Mouse (Mus musculus) stomach, embryonic 14.5 days (tissue): ENCODE results near the gene Kcnq1. TPM values are rescaled to one million over a fixed set of nuclear protein-coding genes. Genes with fewer than 3 reads are reported as not detected.

ENCODE experiments used
- ATAC-seq: fragments of 200-750 bp; cut with Nextera tagmentation; 2 replicates; pipeline ENCODE4 v1.8.0; 2017; ENCODE audit warnings: low read depth, moderate TSS enrichment; ENCODE audit not compliant: insufficient number of reproducible peaks, insufficient read depth, low FRiP score
- H3K27ac ChIP-seq: fragments of 300-500 bp; sonication (generic); 2 replicates; pipeline ENCODE4 v1.5.1; 2014; ENCODE audit warnings: mild to moderate bottlenecking, low read length, moderate library complexity, mixed read lengths
- H3K27me3 ChIP-seq: fragments of 300-500 bp; sonication (generic); 2 replicates; pipeline ENCODE4 v1.6.1; 2014; ENCODE audit warnings: low read length, control low read depth, mixed read lengths; ENCODE audit not compliant: control insufficient read depth, insufficient read depth
- H3K36me3 ChIP-seq: fragments of 300-500 bp; sonication (generic); 2 replicates; pipeline ENCODE4 v1.6.1; 2014; ENCODE audit warnings: mild to moderate bottlenecking, control low read depth, low read length, moderate library complexity, mixed read lengths; ENCODE audit not compliant: control insufficient read depth, insufficient read depth
- H3K4me1 ChIP-seq: fragments of 300-500 bp; sonication (generic); 2 replicates; pipeline ENCODE4 v1.6.1; 2014; ENCODE audit warnings: low read length, control low read depth, mixed read lengths; ENCODE audit not compliant: control insufficient read depth, insufficient read depth
- H3K4me2 ChIP-seq: fragments of 300-500 bp; sonication (generic); replicated peaks from 2 replicates; pipeline ENCODE4 v1.6.1; 2014; ENCODE audit warnings: low read depth, low read length, control low read depth
- H3K4me3 ChIP-seq: fragments of 300-500 bp; sonication (generic); 2 replicates; pipeline ENCODE4 v1.5.1; 2014; ENCODE audit warnings: low read depth, low read length, control low read depth
- H3K9ac ChIP-seq: fragments of 300-500 bp; sonication (generic); replicated peaks from 2 replicates; pipeline ENCODE4 v1.6.1; 2014; ENCODE audit warnings: low read depth, mild to moderate bottlenecking, control low read depth, low read length, moderate library complexity, mixed read lengths
- H3K9me3 ChIP-seq: fragments of 300-500 bp; sonication (generic); 2 replicates; pipeline ENCODE4 v1.6.1; 2016; ENCODE audit warnings: low read depth, low read length, control low read depth; ENCODE audit not compliant: control insufficient read depth
- WGBS: fragments of 180-500 bp; shearing (Covaris S2); extraction: QIAGEN DNeasy Blood & Tissue Kit; methylation state at CpG from one replicate; pipeline ENCODE4 v1.1.7; 2014; 5-methylcytosine and 5-hydroxymethylcytosine counted together
- polyA plus RNA-seq: library from polyadenylated mRNA; unstranded; fragments of >200 nt; fragmentation: Nextera tagmentation; extraction: Ambion mirVana; gene quantifications from 2 replicates; pipeline ENCODE4 v1.2.1, GENCODE M21; 2014

The Kcnq1 gene
- 4.2 and 6.0 TPM in 2 replicates for polyA plus RNA-seq

- Histone ChIP-seq H3K36me3 (no peaks in the 10 kb centered on the region), H3K4me2 (peak within 1 kb of the TSS; percentile 77), H3K4me3 (peak within 1 kb of the TSS; percentile 38), H3K27me3 (peaks cover 22% of the 10 kb centered on the region), H3K27ac (no peak within 1 kb of the TSS), H3K9ac (peak within 1 kb of the TSS; percentile 30; the same call in 1 of the 2 replicates), H3K4me1 (peaks cover 10% of the 10 kb centered on the region; the same call in 1 of the 2 replicates), H3K9me3 (no peaks in the 10 kb centered on the region)
- WGBS, result 72% methylated on average over 4 of the region's 4 CpGs
- ATAC-seq, result no peak
Observed at GRCm38 (mm10) chr7:143106062-143106461, at the start of gene Kcnq1. TSS of gene Kcnq1 (plus strand) at chr7:143106362.

- ATAC-seq, result no peak
- Histone ChIP-seq H3K4me2 (no peak overlapping the region), H3K4me1 (peaks cover 54% of the 10 kb centered on the region), H3K27me3 (no peaks in the 10 kb centered on the region), H3K27ac (no peak overlapping the region; the same call in 1 of the 2 replicates), H3K36me3 (peaks cover 20% of the 10 kb centered on the region), H3K9me3 (no peaks in the 10 kb centered on the region), H3K4me3 (no peak overlapping the region), H3K9ac (no peak overlapping the region)
- WGBS, result 84% methylated on average over 5 of the region's 5 CpGs
Observed at GRCm38 (mm10) chr7:143057023-143057422, 49.1 kb upstream of the Kcnq1 start.

GRCm38 (mm10) chr7:143057667-143058220 lies 48.4 kb upstream of the Kcnq1 start:
- H3K9me3 ChIP-seq, result no peaks in the 10 kb centered on the region
- H3K27ac ChIP-seq, result peak overlapping the region; percentile 82
- H3K9ac ChIP-seq, result no peak overlapping the region
- H3K4me1 ChIP-seq, result peaks cover 58% of the 10 kb centered on the region
- 0 out of 2 replicates have a peak overlapping the region, but pooled peaks have one; percentile 5 for H3K4me2 ChIP-seq
- 49% methylated on average over 9 of the region's 9 CpGs for WGBS
- no peak for ATAC-seq
- H3K4me3 ChIP-seq, result no peak overlapping the region
- peaks cover 28% of the 10 kb centered on the region for H3K36me3 ChIP-seq
- no peaks in the 10 kb centered on the region for H3K27me3 ChIP-seq

GRCm38 (mm10) chr7:143058221-143058697 lies 47.9 kb upstream of the Kcnq1 start:
- WGBS, result 64% methylated on average over 5 of the region's 5 CpGs
- Histone ChIP-seq H3K36me3 (peaks cover 33% of the 10 kb centered on the region), H3K9me3 (no peaks in the 10 kb centered on the region), H3K9ac (no peak overlapping the region), H3K4me1 (peaks cover 58% of the 10 kb centered on the region), H3K4me2 (0 out of 2 replicates have a peak overlapping the region, but pooled peaks have one; percentile 5), H3K27ac (peak overlapping the region; percentile 82), H3K27me3 (no peaks in the 10 kb centered on the region), H3K4me3 (no peak overlapping the region)
- ATAC-seq, result no peak

- no peak overlapping the region for H3K4me3 ChIP-seq
- no peak for ATAC-seq
- H3K27ac ChIP-seq, result peak overlapping the region; percentile 66; the same call in 1 of the 2 replicates
- no peaks in the 10 kb centered on the region for H3K9me3 ChIP-seq
- no peak overlapping the region for H3K4me2 ChIP-seq
- H3K36me3 ChIP-seq, result peaks cover 44% of the 10 kb centered on the region
- 70% methylated on average over 5 of the region's 5 CpGs for WGBS
- H3K4me1 ChIP-seq, result peaks cover 54% of the 10 kb centered on the region
- no peak overlapping the region for H3K9ac ChIP-seq
- H3K27me3 ChIP-seq, result no peaks in the 10 kb centered on the region
Observed at GRCm38 (mm10) chr7:143059202-143059870, 46.8 kb upstream of the Kcnq1 start.

GRCm38 (mm10) chr7:143062704-143063103 lies 43.5 kb upstream of the Kcnq1 start:
- Histone ChIP-seq H3K4me3 (no peak overlapping the region), H3K4me1 (peaks cover 21% of the 10 kb centered on the region), H3K27me3 (no peaks in the 10 kb centered on the region), H3K9me3 (no peaks in the 10 kb centered on the region), H3K27ac (no peak overlapping the region), H3K4me2 (no peak overlapping the region), H3K36me3 (peaks cover 72% of the 10 kb centered on the region), H3K9ac (no peak overlapping the region)
- 74% methylated on average over 2 of the region's 2 CpGs for WGBS
- ATAC-seq, result no peak

GRCm38 (mm10) chr7:143064226-143064625 lies 41.9 kb upstream of the Kcnq1 start:
- Histone ChIP-seq H3K4me3 (no peak overlapping the region), H3K4me1 (peaks cover 10% of the 10 kb centered on the region; the same call in 1 of the 2 replicates), H3K9me3 (no peaks in the 10 kb centered on the region), H3K27me3 (no peaks in the 10 kb centered on the region), H3K27ac (no peak overlapping the region), H3K9ac (no peak overlapping the region), H3K36me3 (peaks cover 72% of the 10 kb centered on the region), H3K4me2 (no peak overlapping the region)
- WGBS, result 81% methylated on average over 6 of the region's 6 CpGs
- no peak for ATAC-seq

GRCm38 (mm10) chr7:143065692-143066091 lies 40.5 kb upstream of the Kcnq1 start:
- H3K9ac ChIP-seq, result no peak overlapping the region
- H3K4me1 ChIP-seq, result peaks cover 15% of the 10 kb centered on the region; the same call in 1 of the 2 replicates
- no peak for ATAC-seq
- no peak overlapping the region for H3K4me2 ChIP-seq
- no peaks in the 10 kb centered on the region for H3K9me3 ChIP-seq
- H3K27me3 ChIP-seq, result no peaks in the 10 kb centered on the region
- WGBS, result 84% methylated on average over 2 of the region's 2 CpGs
- no peak overlapping the region for H3K27ac ChIP-seq
- no peak overlapping the region for H3K4me3 ChIP-seq
- peaks cover 67% of the 10 kb centered on the region for H3K36me3 ChIP-seq
